ENCODE assay signal across 8 mouse cellular contexts in genomic region chr7:45709036-45709435, GRCm38 (mm10). TPM values are rescaled to one million over a fixed set of nuclear protein-coding genes. Genes with fewer than 3 reads are reported as not detected.
DNase-seq lines count a peak whose midpoint lies in the region; ATAC-seq and TF ChIP-seq lines count a peak whose summit lies in the region.

No protein-coding gene starts in this region.

- DNase-seq in cerebellum, adult 11-12 months, result peak; percentile 63
- DNase-seq in cerebellum, adult 9-10 months, result no peak
- no peak for DNase-seq in lung, adult 2 months
- no peak for DNase-seq in lung, adult 18-20 months
- DNase-seq in thymus, adult 2 months, result no peak
- no peak for DNase-seq in testis, postnatal 10 days (ENCODE audit: low spot score)

- peak; percentile 18; the same call in 1 of the 2 replicates for TF ChIP-seq POLR2A in lung, adult 2 months (IDR thresholded peaks at IDR 0.05; ENCODE audit: borderline replicate concordance, extremely low read depth, low read depth, low read length)
- no peak for TF ChIP-seq POLR2A in thymus, adult 2 months (IDR thresholded peaks at IDR 0.05; ENCODE audit: control insufficient read depth, extremely low read depth, insufficient read depth, low read length, poor library complexity)

- ATAC-seq in hindbrain, embryonic 12.5 days (ENCODE audit: low FRiP score), result 0 out of 2 replicates have a peak, but pooled peaks have one; percentile 2
- peak; percentile 15; the same call in 1 of the 2 replicates for ATAC-seq in midbrain, embryonic 16.5 days

- no peaks in the 10 kb centered on the region for H3K9me3 ChIP-seq in hindbrain, embryonic 12.5 days (replicated peaks)
- no peaks in the 10 kb centered on the region for H3K9me3 ChIP-seq in midbrain, embryonic 16.5 days (replicated peaks; ENCODE audit: control insufficient read depth, low read length, poor library complexity, severe bottlenecking)

- H3K36me3 ChIP-seq in hindbrain, embryonic 12.5 days, result peaks cover 35% of the 10 kb centered on the region
- H3K36me3 ChIP-seq in midbrain, embryonic 16.5 days (ENCODE audit: control insufficient read depth, insufficient read depth, low read length), result peaks cover 29% of the 10 kb centered on the region
- H3K36me3 ChIP-seq in thymus, adult 2 months (ENCODE audit: control insufficient read depth, insufficient read depth, low read length), result peaks cover 8% of the 10 kb centered on the region

- H3K4me2 ChIP-seq in hindbrain, embryonic 12.5 days (replicated peaks), result peak overlapping the region; percentile 94; the same call in 1 of the 2 replicates
- H3K4me2 ChIP-seq in midbrain, embryonic 16.5 days (ENCODE audit: low read length), result peak overlapping the region; percentile 98

- H3K4me3 ChIP-seq in lung, adult 2 months (replicated peaks; ENCODE audit: extremely low read depth, low read depth, low read length), result no peak overlapping the region
- H3K4me3 ChIP-seq in hindbrain, embryonic 12.5 days, result no peak overlapping the region
- H3K4me3 ChIP-seq in midbrain, embryonic 16.5 days (ENCODE audit: low read depth, low read length), result no peak overlapping the region
- H3K4me3 ChIP-seq in thymus, adult 2 months (ENCODE audit: control insufficient read depth, insufficient read depth, low read length), result no peak overlapping the region

- peak overlapping the region; percentile 69 for H3K27ac ChIP-seq in hindbrain, embryonic 12.5 days
- peak overlapping the region; percentile 79 for H3K27ac ChIP-seq in midbrain, embryonic 16.5 days (ENCODE audit: low read length)
- no peak overlapping the region for H3K27ac ChIP-seq in thymus, adult 2 months (ENCODE audit: control insufficient read depth, insufficient read depth, low read length)

- H3K4me1 ChIP-seq in lung, adult 2 months (ENCODE audit: control insufficient read depth, insufficient read depth, low read length), result peaks cover 18% of the 10 kb centered on the region
- peaks cover 55% of the 10 kb centered on the region for H3K4me1 ChIP-seq in hindbrain, embryonic 12.5 days
- peaks cover 51% of the 10 kb centered on the region for H3K4me1 ChIP-seq in midbrain, embryonic 16.5 days (ENCODE audit: control insufficient read depth, insufficient read depth, low read length)
- H3K4me1 ChIP-seq in thymus, adult 2 months (replicated peaks; ENCODE audit: control insufficient read depth, insufficient read depth, low read length), result peaks cover 38% of the 10 kb centered on the region

- H3K9ac ChIP-seq in hindbrain, embryonic 12.5 days, result no peak overlapping the region
- H3K9ac ChIP-seq in midbrain, embryonic 16.5 days (ENCODE audit: low read depth, low read length), result no peak overlapping the region

- WGBS in lung, adult 2 months, result 43% methylated on average over 6 of the region's 6 CpGs
- 32% methylated on average over 6 of the region's 6 CpGs for WGBS in hindbrain, embryonic 12.5 days
- WGBS in midbrain, embryonic 16.5 days, result 22% methylated on average over 6 of the region's 6 CpGs
- WGBS in thymus, adult 2 months, result 90% methylated on average over 6 of the region's 6 CpGs

- no peaks in the 10 kb centered on the region for H3K27me3 ChIP-seq in hindbrain, embryonic 12.5 days
- H3K27me3 ChIP-seq in midbrain, embryonic 16.5 days (ENCODE audit: control insufficient read depth, insufficient read depth, low read depth, low read length), result no peaks in the 10 kb centered on the region
- no peaks in the 10 kb centered on the region for H3K27me3 ChIP-seq in thymus, adult 2 months (ENCODE audit: control insufficient read depth, insufficient read depth, low read length)

- no peak for TF ChIP-seq CTCF in lung, adult 2 months (IDR thresholded peaks at IDR 0.05; ENCODE audit: insufficient read depth, low read length)
- no peak for TF ChIP-seq CTCF in thymus, adult 2 months (IDR thresholded peaks at IDR 0.05; ENCODE audit: borderline replicate concordance, control insufficient read depth, extremely low read depth, insufficient read depth, low read length, poor library complexity)

RNA-seq across cellular contexts. Expression of gene Dbp, which starts 4.1 kb away (rescaled TPM):
- polyA plus RNA-seq in lung, adult 2 months (2012; rRNA removed), result 43.1 and 133 TPM in 2 replicates
- polyA plus RNA-seq in hindbrain, embryonic 12.5 days (2016; fragmentation: Nextera tagmentation; extraction: Ambion mirVana), result 4.2 and 5.3 TPM in 2 replicates
- 2.3 and 3.4 TPM in 2 replicates for polyA plus RNA-seq in midbrain, embryonic 16.5 days (2015; fragmentation: Nextera tagmentation; extraction: Ambion mirVana)
- polyA plus RNA-seq in thymus, adult 2 months (2012; rRNA removed), result 28.2 and 31.3 TPM in 2 replicates

RNA-seq across cellular contexts. Expression of gene Rpl18, which starts 6.2 kb away (rescaled TPM):
- polyA plus RNA-seq in lung, adult 2 months (2012; rRNA removed), result 1,119 and 1,194 TPM in 2 replicates
- 607 and 682 TPM in 2 replicates for polyA plus RNA-seq in hindbrain, embryonic 12.5 days (2016; fragmentation: Nextera tagmentation; extraction: Ambion mirVana)
- polyA plus RNA-seq in midbrain, embryonic 16.5 days (2015; fragmentation: Nextera tagmentation; extraction: Ambion mirVana), result 475 and 495 TPM in 2 replicates
- 2,384 and 2,707 TPM in 2 replicates for polyA plus RNA-seq in thymus, adult 2 months (2012; rRNA removed)

RNA-seq across cellular contexts. Expression of gene Sphk2, which starts 8.8 kb away (rescaled TPM):
- polyA plus RNA-seq in lung, adult 2 months (2012; rRNA removed), result 59.7 and 62.4 TPM in 2 replicates
- polyA plus RNA-seq in hindbrain, embryonic 12.5 days (2016; fragmentation: Nextera tagmentation; extraction: Ambion mirVana), result 28.7 and 30.3 TPM in 2 replicates
- polyA plus RNA-seq in midbrain, embryonic 16.5 days (2015; fragmentation: Nextera tagmentation; extraction: Ambion mirVana), result 21.9 and 23.0 TPM in 2 replicates
- polyA plus RNA-seq in thymus, adult 2 months (2012; rRNA removed), result 87.4 and 88.1 TPM in 2 replicates

RNA-seq across cellular contexts. Expression of gene Car11, which starts 9.4 kb away (rescaled TPM):
- 5.1 and 6.2 TPM in 2 replicates for polyA plus RNA-seq in lung, adult 2 months (2012; rRNA removed)
- polyA plus RNA-seq in hindbrain, embryonic 12.5 days (2016; fragmentation: Nextera tagmentation; extraction: Ambion mirVana), result 21.2 and 25.5 TPM in 2 replicates
- 71.6 and 89.9 TPM in 2 replicates for polyA plus RNA-seq in midbrain, embryonic 16.5 days (2015; fragmentation: Nextera tagmentation; extraction: Ambion mirVana)
- polyA plus RNA-seq in thymus, adult 2 months (2012; rRNA removed), result 2.2 and 2.7 TPM in 2 replicates

RNA-seq across cellular contexts. Expression of gene Fam83e, which starts 12.0 kb away (rescaled TPM):
- 12.2 and 15.0 TPM in 2 replicates for polyA plus RNA-seq in lung, adult 2 months (2012; rRNA removed)
- 0.89 and 1.0 TPM in 2 replicates for polyA plus RNA-seq in hindbrain, embryonic 12.5 days (2016; fragmentation: Nextera tagmentation; extraction: Ambion mirVana)
- 0.48 and 0.62 TPM in 2 replicates for polyA plus RNA-seq in midbrain, embryonic 16.5 days (2015; fragmentation: Nextera tagmentation; extraction: Ambion mirVana)
- polyA plus RNA-seq in thymus, adult 2 months (2012; rRNA removed), result 1.5 and 1.7 TPM in 2 replicates
